ENCODE assay signal across 24 mouse cellular contexts in genomic region chr6:81517185-81517584, GRCm38 (mm10).
"Had no signal": no experiment of that assay in that cellular context is flagged by ENCODE, and none has a peak within 500 bp of the region (broad histone marks: within the 10 kb centered on the region; RNA-seq: fewer than 3 reads in every experiment).

No protein-coding gene starts in this region.

- H3K4me3 ChIP-seq: gastrocnemius, adult 2 months; heart, adult 2 months; heart, embryonic 13.5 days; heart, embryonic 15.5 days; hindbrain, embryonic 13.5 days; hindbrain, embryonic 15.5 days; kidney, embryonic 15.5 days; limb, embryonic 13.5 days; limb, embryonic 15.5 days; liver, embryonic 12.5 days had no signal

- DNase-seq: gastrocnemius, adult 2 months; gastrocnemius, postnatal 10 days; gastrocnemius, postnatal 25 days; heart, adult 2 months; heart, postnatal 14 days; heart, postnatal 36 days; kidney, adult 11 months; kidney, adult 2 months; kidney, adult 9 months; kidney, postnatal 14 days; kidney, postnatal 36 days; layer of hippocampus, adult 9-11 months; layer of hippocampus, postnatal 36 days; left cerebral cortex, postnatal 4 days had no signal

- H3K27ac ChIP-seq: gastrocnemius, adult 2 months; heart, adult 2 months; heart, embryonic 13.5 days; heart, embryonic 15.5 days; hindbrain, embryonic 13.5 days; hindbrain, embryonic 15.5 days; hindbrain, postnatal 0 days; kidney, embryonic 15.5 days; kidney, postnatal 0 days; limb, embryonic 13.5 days; limb, embryonic 15.5 days; liver, embryonic 12.5 days had no signal

- H3K4me1 ChIP-seq: heart, embryonic 13.5 days; heart, embryonic 15.5 days; hindbrain, embryonic 13.5 days; hindbrain, embryonic 15.5 days; kidney, embryonic 15.5 days; limb, embryonic 13.5 days; limb, embryonic 15.5 days; liver, embryonic 12.5 days had no signal
